Mouse (Mus musculus): ENCODE measurements around the gene Fgfr2. TPM values are rescaled to one million over a fixed set of nuclear protein-coding genes. Genes with fewer than 3 reads are reported as not detected.
A peak's percentile ranks its signal among the peaks of the same experiment; 100 is the strongest.
"Not testable (repeated sequence)": the region's sequence is repeated elsewhere in the genome, so short reads cannot be mapped to it uniquely, and the experiment has no call there.

Fgfr2 gene
- total RNA-seq, 2 experiments from 2014 or later = 190 to 480 TPM

DNA sequence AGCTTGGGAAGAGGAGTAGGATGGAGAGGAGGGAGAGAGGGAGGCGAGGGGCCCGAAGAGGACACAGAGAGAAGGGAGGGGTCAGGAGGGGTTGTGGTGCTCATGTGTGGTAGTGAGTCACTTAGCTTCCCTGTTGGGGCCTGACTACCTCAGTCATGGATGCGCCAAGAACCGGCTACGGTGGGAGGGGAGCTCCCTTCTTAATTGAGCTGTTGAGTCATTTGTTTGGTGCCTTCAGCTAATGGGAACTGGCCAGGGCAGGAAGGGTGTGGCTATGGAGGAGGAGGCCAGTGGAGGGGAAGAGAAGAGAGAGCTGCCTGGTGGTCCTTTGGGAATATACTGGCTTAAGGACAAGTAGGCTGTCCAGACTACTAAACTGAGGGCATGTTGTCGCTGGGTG, 2451.8 kb downstream of the Fgfr2 start:
- peak; percentile 26 to 50 for DNase-seq

DNA sequence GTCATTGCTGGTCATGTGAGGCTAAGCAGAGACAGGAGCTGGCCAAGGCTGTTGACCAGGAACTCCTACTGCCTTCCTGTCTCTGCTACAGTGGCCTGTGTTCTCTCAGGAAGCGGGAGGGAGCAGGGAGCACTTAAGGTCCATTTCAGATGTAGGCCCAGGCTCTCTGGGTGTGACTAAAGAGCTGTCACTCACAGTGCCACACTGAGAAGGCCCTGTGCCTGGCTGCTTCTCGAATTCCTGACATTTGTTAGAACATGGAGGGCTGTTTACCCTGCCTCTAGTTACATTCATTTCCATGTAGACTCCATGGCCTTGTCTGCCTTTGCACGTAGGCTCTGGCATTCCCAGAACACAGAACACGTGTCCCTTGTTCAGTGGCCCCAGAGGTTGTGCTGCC, 2452.8 kb downstream of the Fgfr2 start:
- no peak for DNase-seq

DNA sequence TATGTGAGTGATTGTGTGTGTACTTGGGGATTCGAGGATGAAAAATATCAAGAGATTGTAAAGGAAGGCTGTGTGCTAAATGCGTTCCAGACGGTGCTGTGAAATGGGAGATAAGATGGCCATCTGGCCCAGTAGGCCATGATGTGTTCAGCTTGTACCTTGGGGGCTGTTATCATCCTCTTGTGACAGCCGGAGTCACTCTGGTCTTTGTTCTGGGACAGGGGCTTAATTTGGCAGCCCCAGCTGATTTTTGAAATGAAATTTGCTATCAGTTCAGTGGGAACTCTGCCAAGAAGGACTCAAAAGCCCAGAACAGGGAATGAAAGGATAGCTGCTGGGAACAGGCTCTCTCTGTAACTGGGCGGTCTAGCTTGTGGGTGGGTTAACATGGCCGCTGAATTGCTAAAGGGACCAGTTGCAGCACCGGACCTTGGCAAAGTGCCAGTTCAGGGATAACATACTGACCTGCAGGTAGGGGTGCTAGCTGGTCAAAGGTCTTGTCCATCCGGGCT, 2453.7 kb downstream of the Fgfr2 start:
- DNase-seq = no peak

DNA sequence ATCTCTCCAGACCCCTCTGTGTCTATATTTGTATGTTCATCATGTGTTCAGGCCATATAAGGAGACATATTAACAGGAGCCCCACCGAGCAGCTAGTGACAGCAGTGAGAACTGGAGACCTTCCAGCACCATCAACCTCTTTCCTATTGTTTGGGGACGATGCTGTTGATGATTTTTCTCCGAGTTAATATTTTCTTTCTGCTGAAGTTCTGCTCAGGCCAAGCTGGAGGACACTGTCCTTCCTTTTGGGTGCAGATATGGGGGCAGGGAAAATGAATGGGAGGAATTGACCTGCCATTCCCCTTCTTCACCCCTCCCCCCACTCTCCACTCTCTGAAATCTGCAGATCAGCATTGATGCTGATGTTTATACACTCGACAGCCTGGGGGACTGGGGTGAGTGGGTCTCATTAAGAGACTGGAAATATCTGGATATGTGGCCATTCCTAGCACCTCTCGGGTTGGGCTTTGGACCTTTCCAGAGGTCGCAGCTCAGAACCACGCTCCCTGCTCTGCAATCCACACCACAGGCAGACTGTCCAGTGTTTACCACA, 2454.3 kb downstream of the Fgfr2 start:
- no peak for DNase-seq

DNA sequence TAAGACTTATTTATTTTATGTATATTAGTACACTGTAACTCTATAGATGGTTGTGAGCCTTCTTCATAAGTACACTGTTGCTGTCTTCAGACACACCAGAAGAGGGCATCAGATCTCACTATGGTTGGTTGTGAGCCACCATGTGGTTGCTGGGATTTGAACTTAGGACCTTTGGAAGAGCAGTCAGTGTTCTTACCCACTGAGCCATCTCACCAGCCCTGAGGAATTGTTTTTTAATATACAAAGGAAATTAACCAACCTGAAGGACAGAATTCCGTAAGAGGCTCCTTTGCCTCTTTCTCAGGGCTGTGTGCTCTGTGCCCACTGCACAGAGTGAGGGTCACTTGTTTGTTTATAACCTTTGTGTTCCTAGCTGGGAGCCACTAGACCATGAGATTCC, 2455.1 kb downstream of the Fgfr2 start:
- DNase-seq = not testable (repeated sequence)

DNA sequence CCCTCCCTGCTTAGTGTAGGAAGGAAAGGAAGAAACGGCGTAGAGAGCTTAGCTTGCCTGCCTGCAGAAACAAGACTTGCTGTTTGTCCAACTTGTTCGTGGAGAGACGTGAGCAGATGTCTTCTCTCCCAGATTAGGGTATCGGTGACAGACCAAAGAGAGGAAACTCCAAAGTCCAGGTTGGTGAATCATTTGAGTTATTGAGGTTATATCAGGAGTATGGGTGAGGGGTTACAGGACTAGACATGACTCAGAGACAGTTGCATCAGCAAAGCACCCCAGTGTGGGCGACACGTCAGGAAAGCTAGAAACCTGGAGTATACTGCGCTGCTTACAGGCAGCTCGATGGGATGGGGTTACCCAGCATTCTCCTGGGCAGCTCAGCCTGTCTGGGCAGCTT, 2457.8 kb downstream of the Fgfr2 start:
- DNase-seq = no peak

DNA sequence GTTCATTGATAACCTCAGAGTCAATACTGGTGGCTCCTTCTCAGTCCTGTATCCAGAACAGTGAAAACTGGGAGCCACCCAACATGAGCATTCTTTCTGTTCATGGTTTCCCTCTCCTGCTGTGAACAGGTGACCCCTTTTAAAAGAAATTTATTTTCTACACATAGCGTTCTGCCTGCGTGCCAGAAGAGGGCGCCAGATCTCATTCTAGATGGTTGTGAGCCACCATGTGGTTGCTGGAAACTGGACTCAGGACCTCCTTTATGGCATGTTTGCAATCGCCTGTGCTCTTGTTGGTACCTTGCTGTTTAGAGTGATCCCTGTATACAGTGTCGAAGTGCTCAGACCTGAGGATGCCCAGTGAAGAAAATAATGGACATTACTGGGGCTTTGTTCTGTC, 2458.5 kb downstream of the Fgfr2 start:
- no peak for DNase-seq

DNA sequence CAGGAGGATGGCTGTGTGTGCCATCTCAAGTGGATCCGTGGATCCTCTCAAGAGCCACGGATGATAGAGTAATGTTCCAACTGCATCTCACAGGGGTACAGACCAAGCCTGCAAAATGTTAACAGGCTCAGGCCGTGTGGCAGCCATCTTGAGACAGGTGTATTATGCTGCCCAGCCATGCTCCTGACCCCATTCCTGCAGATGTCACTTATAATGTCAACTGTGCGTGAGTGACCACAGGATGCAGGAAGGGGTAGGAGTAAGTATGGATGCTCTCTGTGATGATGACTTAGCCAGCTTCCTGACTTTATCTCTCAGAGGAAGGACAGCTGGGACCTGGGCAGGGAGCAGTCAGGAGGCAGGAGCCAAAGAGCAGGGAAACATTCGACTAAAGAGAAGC, 2459.1 kb downstream of the Fgfr2 start:
- no peak for DNase-seq

DNA sequence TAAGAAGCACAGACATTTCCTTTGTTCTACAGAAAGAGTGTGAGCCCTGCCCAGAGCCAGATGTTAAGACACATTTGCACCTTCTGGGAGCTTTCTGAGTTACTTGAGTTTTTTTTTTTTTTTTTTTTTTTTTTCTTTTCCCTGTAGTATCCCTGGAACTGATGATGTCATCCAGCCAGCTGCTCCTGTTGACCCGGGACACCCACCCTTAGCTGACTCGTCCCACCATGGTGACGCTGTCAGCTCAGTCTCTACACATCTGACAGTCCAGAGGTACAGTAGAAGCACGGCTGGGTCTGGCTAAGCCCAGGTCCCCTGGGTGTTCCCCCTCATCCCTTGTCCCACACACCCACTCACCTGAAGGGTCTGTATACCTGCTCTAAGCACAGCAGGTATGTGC, 2460.3 kb downstream of the Fgfr2 start:
- DNase-seq = no peak

DNA sequence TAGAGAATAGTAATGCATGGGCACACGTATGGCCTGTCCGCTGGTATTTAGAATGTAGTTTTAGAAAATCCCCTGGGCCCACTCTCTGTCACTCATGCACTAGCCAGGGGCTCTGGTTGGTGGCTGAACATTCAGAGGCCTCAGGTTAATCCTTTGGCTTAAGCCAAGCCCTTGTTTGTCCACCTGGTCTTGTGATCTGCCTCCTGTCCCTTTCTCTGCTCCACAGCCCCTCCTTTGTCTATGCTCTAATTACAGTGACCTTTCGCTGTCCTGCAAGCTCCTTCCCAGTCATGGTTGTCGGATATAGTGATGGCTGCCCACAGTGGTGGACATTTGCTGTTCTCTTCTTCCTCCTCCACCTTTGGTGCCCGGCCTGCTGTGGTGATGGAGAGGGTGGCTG, 2460.9 kb downstream of the Fgfr2 start:
- no peak for DNase-seq

DNA sequence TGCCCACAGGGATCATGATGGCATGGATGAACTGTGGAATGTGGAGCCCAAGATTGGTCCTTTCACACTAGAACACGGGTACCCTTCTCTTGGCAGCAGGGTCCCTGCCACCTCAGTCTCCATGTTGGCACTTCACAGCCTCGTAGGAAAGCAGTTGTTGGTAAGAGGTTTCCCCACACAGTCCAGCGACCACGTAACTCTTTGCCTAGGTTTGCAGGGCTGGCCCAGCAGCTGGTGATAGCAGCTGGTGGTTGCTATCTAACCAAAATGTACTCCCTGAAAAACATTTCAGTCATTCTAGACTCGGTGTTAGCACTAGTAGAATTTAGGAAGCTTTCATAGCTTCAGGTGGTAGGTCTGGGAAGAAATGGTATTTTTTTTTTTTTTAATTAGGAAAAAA, 2464.0 kb downstream of the Fgfr2 start:
- DNase-seq = no peak

DNA sequence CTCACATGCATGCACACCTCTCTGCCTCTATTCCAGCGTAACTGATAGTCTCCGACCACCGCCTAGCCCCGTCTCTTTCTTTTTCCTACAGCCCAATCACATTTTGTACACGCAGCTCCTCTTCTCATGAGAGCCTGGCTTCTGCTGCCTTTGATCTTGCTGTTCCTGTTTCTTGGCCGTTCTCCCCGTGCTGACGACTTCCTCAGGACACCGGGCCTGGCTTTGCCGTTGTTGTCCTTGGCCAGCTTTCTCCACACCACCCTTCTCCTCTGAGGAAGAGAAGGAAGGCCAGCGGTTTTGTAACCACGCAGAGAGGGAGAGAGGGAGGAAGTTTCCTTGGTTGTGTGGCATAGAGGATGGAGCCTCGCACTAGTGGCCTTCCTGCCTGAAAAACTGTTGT, 2465.4 kb downstream of the Fgfr2 start:
- DNase-seq = peak; percentile 84 to 88

DNA sequence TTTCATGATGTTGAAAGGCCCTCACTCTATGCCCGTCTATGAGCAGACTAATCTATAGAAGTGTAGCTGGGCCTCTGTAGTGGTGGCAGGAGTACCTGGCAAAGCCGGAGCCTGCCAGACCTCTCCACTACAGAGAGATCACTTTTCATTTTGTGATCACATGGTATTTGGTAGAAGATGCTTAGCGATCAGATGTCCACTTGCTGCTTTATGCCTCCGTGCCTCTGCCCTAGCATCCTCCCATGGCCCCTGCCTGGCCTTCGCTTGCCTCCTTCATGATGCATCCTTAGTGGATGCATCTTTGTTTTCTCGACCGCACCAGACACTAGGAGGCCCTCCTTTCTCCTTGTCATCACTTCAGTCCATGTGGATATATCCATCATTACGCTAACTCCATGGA, 2466.2 kb downstream of the Fgfr2 start:
- no peak for DNase-seq

DNA sequence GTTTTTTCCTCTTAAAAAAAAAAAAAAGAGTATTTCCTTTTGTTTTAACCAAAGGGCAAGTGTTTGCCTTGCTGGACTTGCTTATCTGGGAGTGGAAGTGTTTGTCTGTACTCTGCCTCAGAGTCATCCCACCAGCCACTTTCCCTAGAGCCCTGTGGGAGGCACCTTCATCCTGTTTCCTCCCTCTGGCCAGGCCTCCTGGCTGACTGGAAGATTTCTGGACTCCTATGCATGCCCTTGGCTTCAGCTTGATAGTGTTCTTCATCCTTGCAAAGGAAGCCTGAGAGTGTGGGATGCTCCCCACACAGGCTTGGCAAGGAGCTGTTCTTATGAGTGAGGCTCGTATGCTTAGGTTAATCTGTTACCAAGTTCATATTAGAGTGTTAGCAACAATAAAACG, 2468.6 kb downstream of the Fgfr2 start:
- peak in 1 of 2 experiments; percentile 20 for DNase-seq

DNA sequence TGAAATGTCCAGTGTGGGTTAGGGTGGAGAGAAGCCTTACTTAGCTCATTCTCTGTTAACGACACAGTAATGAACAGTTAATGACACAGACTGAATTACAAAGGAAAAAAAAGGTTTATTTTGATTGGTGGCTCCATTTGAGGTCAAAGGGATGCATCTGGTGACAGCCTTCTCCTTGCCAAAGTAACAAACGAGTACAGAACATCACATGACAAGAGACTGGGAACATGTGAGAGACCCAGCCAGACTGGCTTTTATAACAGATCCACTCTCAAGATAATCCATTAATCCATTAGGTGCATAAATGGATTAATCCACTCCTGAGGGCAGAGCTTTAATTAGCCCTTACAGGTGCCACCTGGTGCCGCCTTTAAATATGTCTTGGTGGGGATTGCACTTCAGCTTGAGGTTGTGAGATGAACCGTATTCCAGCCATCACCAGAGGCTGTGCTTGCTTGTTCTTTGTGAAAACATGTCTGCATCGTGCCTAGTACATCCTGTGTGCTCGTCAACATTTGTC, 2470.1 kb downstream of the Fgfr2 start:
- no peak for DNase-seq

DNA sequence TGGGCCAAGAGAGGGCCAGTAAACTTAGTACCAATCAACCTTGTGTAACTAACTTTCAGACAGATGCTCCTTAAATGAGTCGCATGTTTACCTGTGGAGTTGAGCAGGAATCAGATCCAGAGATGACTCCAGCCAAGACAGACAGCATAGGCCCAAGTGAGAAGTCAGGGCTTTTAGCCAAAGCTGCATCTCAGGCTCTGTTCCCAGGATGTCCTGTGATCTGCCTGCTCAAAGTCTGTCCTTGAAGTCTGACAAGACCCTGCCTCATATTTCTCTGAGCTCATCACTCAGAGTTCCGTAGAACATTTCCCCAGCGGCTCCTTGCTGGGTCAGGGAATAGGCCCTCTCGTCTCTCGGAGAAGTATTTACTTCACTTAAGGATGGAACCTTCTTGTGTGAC, 2472.5 kb downstream of the Fgfr2 start:
- DNase-seq = no peak

DNA sequence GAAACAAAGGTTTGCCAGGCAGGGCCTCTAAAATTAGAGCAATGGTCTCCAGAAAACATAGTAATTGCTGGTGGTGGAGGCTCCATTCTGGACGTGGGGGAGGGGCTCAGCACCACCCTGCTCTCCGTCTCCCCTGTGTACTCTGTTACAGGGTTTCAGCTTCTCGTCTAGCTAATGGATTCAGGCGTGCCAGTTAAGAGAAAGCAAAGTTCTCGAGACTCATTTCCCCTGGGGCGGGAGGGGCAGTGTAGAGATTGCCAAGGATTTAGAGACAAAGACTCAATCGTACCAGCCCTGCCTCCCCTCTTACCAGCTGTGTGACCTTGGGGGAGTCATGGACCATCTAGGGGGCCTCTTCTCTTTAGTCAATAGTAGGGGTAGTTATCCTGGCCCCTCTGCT, 2473.9 kb downstream of the Fgfr2 start:
- DNase-seq = peak; percentile 9 to 24

DNA sequence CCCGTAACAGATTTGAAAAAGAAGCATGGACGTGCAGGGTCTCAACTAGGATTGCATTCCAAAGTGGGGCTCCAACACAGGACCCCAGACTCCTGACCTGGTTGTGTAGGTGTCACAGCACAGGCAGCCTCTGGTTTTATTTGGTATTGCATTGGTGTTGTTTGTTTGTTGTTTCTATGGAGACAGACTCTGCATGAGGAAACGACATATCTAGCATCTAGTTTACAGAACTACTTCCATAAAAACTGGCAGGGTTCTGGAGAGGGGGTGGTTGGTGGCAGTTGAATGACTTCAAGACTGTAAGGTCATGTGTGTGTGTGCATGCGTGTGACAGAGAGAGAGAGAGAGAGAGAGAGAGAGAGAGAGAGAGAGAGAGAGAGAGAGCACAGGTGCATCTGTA, 2475.1 kb downstream of the Fgfr2 start:
- DNase-seq = no peak

DNA sequence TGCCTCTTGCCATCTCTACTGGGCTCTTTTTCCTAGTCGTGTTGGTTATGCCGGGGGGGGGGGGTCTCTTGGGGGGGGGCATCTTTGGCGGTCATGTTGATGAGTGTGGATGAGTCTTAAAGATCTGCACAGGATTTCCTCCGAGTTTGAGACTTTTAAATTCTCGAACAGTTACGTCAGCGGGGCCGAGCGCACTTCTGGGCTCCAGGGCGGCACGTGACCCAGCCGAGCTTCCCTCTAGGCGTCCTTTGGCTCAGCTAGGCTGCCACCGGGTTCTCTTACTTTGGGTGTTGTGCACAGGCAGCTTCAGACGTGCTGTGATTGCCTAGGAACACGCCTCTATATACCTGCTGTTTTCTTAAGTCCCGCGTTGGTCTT, 2476.4 kb downstream of the Fgfr2 start:
- DNase-seq = peak; percentile 89 to 90

DNA sequence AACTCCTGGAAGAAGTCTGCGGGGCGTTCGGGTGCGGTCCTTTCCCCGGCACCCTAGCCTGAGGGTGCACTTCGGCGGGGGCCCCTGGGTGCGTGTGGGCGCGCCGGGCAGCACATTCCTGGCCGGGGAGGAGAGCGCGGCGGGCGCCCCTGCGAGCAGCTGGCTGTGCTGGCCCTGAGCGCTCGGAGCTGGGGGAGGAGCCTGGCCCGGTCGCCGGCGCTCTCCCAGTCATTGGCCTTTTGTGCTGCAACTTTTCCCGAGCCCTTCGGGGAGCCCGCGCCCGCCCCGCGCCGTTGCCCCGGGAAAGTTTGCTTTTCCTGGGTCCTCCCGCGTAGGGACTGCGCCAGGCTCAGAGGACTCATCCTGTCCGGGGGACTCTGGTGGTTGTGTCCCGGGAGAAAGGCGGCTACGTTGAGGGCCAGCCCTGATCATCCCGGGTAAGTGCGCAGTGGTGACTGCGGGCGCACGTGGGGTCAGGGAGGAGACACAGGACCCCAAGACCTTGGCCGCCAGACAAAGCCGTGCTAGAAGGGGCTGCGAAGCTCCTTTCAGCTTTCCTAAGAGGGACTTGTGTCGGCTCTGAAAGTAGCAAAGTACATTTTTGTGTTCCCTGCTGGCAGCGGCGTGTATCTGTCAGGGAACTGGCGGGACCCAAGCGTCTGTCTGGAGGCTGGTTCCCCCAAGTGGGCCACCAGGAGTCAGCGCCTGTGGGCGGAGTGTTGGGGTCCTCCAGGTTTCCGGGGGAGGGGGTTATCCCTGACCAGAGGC, 2477.0 kb downstream of the Fgfr2 start:
- DNase-seq = peak; percentile 90 to 92

DNA sequence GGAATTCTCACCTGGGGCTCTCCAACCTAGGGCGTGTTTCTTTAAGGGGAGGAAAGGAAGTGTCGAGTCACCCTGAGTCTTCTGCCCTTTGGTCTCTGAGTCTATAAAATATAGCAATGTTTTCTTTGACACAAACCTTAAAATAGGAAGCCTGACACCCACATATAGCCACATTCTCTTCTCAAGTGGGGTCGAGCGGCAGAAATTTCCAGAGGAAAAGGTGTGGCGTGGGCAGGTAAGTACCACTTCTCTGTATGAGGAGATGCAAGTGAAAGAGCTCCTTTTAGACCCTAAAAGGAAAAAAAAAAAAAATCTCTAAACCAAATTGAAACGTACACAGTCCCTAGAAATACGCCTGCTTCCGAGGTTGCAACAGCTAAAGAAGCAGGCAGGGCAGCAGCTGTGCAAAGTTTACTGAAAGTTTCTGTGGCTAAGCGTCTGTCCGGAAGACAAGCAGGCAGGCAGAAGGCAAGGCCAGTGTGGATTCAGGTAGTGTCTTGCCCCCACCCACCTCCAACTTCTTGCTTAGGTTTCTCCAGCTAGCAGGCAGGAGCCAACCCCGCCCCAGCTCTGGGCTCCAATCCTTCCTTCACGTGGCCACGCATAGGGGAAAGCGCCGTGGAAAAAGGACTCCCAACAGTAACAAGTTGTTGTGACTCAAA, 2477.7 kb downstream of the Fgfr2 start:
- no peak for DNase-seq

DNA sequence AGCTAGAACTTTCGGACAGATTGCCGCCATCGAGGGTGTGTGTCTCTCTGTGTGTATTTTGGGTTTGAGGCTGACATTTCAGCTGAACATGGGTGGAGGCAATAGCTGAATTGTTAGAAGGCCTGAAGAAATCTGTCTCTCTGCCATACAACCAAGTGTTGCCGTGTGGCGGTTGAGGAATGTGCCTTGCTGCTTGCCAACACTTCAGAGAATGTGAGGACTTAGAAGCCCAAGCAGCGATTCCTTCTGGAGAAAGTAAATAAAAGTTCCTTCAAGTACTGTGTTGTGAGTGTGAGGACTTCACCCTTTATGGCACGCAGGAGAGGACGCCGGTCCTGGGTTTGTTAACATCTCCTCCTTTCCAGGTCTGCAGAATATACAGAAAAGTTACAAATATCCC, 2482.5 kb downstream of the Fgfr2 start:
- DNase-seq = no peak

DNA sequence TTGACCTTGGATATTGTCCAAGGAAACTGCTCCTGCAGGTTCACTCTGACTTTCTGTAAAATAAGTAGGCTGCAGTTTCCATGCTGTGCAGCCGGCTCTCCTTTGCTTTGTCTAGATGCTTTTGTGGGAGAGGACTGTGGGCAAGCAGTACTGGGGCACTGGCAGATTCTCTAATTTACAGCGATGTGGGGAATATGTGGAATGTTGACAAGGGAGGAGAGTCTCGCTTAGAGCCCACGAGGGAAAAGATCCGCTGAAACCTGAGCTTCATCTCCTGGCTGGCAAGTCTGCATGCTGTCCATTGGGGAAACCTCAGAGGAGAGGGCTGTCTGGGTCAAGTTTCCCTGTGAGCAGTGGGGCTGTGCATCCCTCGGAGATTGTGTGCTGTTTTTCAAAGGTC, 2485.3 kb downstream of the Fgfr2 start:
- DNase-seq = no peak

Data from adrenal gland, postnatal 36 days (tissue).